Mouse (Mus musculus) gastrocnemius, postnatal 36 days (tissue): ENCODE measurements around the gene Dnajc8. TPM values are rescaled to one million over a fixed set of nuclear protein-coding genes. Genes with fewer than 3 reads are reported as not detected.

Experiments used
- total RNA-seq, 2 experiments: library from RNA; stranded (reverse); gene quantifications; 2 replicates each; pipeline ENCODE4 v1.2.3; 2021

The Dnajc8 gene
- total RNA-seq, 2 experiments from 2014 or later, result 40.0 to 47.4 TPM

Other genes with a start within 250 kb of the Dnajc8 start
- gene Rab42, start 232.2 kb upstream of the Dnajc8 start, total RNA-seq, result not detected
- 10 to 100 TPM in 1 of 2 experiments, 1 to 10 TPM in 1; 7.2 to 11.0 TPM for gene Trnau1ap, start 206.0 kb upstream of the Dnajc8 start, total RNA-seq
- gene Rcc1, start 181.9 kb upstream of the Dnajc8 start, total RNA-seq, result 1 to 10 TPM; 6.0 to 6.3 TPM
- gene Phactr4, start 113.1 kb upstream of the Dnajc8 start, total RNA-seq, result 10 to 100 TPM; 10.6 to 11.4 TPM
- 1 to 10 TPM; 2.5 to 3.5 TPM for gene Med18, start 71.6 kb upstream of the Dnajc8 start, total RNA-seq
- 1 to 10 TPM; 2.1 to 2.7 TPM for gene Sesn2, start 25.0 kb upstream of the Dnajc8 start, total RNA-seq
- gene Atpif1, start 1.9 kb upstream of the Dnajc8 start, total RNA-seq, result 10 to 100 TPM; 49.5 to 51.2 TPM
- 1 to 10 TPM in 1 of 2 experiments, under 1 TPM in 1; 0.64 to 1.0 TPM for gene Ptafr, start 28.5 kb downstream of the Dnajc8 start, total RNA-seq
- 10 to 100 TPM; 10.4 to 12.7 TPM for gene Eya3, start 103.4 kb downstream of the Dnajc8 start, total RNA-seq
- gene Xkr8, start 197.0 kb downstream of the Dnajc8 start, total RNA-seq, result under 1 TPM; 0.51 to 0.74 TPM
- gene Smpdl3b, start 221.7 kb downstream of the Dnajc8 start, total RNA-seq, result under 1 TPM; 0.42 to 0.74 TPM
- gene Rpa2, start 232.8 kb downstream of the Dnajc8 start, total RNA-seq, result 10 to 100 TPM; 13.8 to 14.7 TPM